Mouse (Mus musculus): ENCODE measurements at regions not wholly inside any gene's neighbourhood (a gene's known extent, or its start where the extent isn't known, plus 50 kb on each side); places are given as distances from the start of the nearest gene placed in this dataset.

GRCm38 (mm10) chr16:39230439-39230838, 338.0 kb downstream of the Igsf11 start:
- TF ChIP-seq KAT2A (IDR thresholded peaks at IDR 0.05; ENCODE audit: insufficient replicate concordance, low read length) (no peak), ZKSCAN1 (IDR thresholded peaks at IDR 0.05; ENCODE audit: borderline replicate concordance, low read depth, low read length) (no peak), NRF1 (IDR thresholded peaks at IDR 0.05; ENCODE audit: low read depth, low read length) (no peak), MAZ (IDR thresholded peaks at IDR 0.05; ENCODE audit: low read depth, low read length) (no peak), MAX (IDR thresholded peaks at IDR 0.05; ENCODE audit: low read length) (no peak), MYC (IDR thresholded peaks at IDR 0.05; ENCODE audit: low read depth, low read length) (no peak), IRF4 (IDR thresholded peaks at IDR 0.05; ENCODE audit: low read depth, low read length) (no peak), RCOR1 (conservative IDR thresholded peaks at IDR 0.05; ENCODE audit: low read depth, low read length) (no peak), CHD1 (IDR thresholded peaks at IDR 0.05; ENCODE audit: low read depth, low read length) (no peak), UBTF (IDR thresholded peaks at IDR 0.05; ENCODE audit: low read depth, low read length) (no peak), PAX5 (IDR thresholded peaks at IDR 0.05; ENCODE audit: low read length) (no peak), ELF1 (IDR thresholded peaks at IDR 0.05; ENCODE audit: low read depth, low read length) (no peak), MXI1 (IDR thresholded peaks at IDR 0.05; ENCODE audit: low read depth, low read length) (no peak), POLR2A (IDR thresholded peaks at IDR 0.05; ENCODE audit: low read depth, low read length) (no peak), SIN3A (IDR thresholded peaks at IDR 0.05; ENCODE audit: low read length) (no peak), RAD21 (IDR thresholded peaks at IDR 0.05; ENCODE audit: low read depth, low read length) (no peak), EP300 (IDR thresholded peaks at IDR 0.05; ENCODE audit: low read length) (no peak)
- Histone ChIP-seq H3K79me2 (replicated peaks; ENCODE audit: control insufficient read depth, extremely low read depth, insufficient read depth, poor library complexity, severe bottlenecking) (no peaks in the 10 kb centered on the region), H3K9ac (ENCODE audit: insufficient read depth, low read depth) (no peak overlapping the region), H3K27me3 (replicated peaks) (no peaks in the 10 kb centered on the region), H3K27ac (ENCODE audit: insufficient read depth, low read depth) (no peak overlapping the region), H3K9me3 (replicated peaks; ENCODE audit: low read length) (peaks cover 3% of the 10 kb centered on the region), H3K4me1 (ENCODE audit: control insufficient read depth in 1 of 2, insufficient read depth in 2 of 2) (no peaks in the 10 kb centered on the region), H3K4me2 (ENCODE audit: insufficient read depth, low read depth, poor library complexity, severe bottlenecking) (no peak overlapping the region), H3K4me3 (replicated peaks in 1 of 3; ENCODE audit: low read depth in 2 of 3, low read length in 2 of 3, poor library complexity in 1 of 3) (no peak overlapping the region), H3K36me3 (replicated peaks in 1 of 2; ENCODE audit: control insufficient read depth in 1 of 2, insufficient read depth in 1 of 2, low read length in 1 of 2) (no peaks in the 10 kb centered on the region)
- dilution Hi-C loops (cut with MboI; ENCODE audit: extremely low pct_ligation_motif_present, extremely low pct_unique_long_range_greater_than_20kb, low sequenced_read_pairs) (no loop called here), in situ Hi-C loops (cut with MboI; ENCODE audit: low pct_ligation_motif_present, low pct_unique_long_range_greater_than_20kb, low sequenced_read_pairs) (no loop called here)
- no peak for DNase-seq (ENCODE audit: extremely low read depth)

GRCm38 (mm10) chr16:39234290-39234689, 341.8 kb downstream of the Igsf11 start:
- Histone ChIP-seq H3K79me2 (replicated peaks; ENCODE audit: control insufficient read depth, extremely low read depth, insufficient read depth, poor library complexity, severe bottlenecking) (no peaks in the 10 kb centered on the region), H3K27ac (ENCODE audit: insufficient read depth, low read depth) (no peak overlapping the region), H3K9ac (ENCODE audit: insufficient read depth, low read depth) (no peak overlapping the region), H3K27me3 (replicated peaks) (no peaks in the 10 kb centered on the region), H3K4me3 (replicated peaks in 1 of 3; ENCODE audit: low read depth in 2 of 3, low read length in 2 of 3, poor library complexity in 1 of 3) (no peak overlapping the region), H3K4me1 (ENCODE audit: control insufficient read depth in 1 of 2, insufficient read depth in 2 of 2) (no peaks in the 10 kb centered on the region), H3K4me2 (ENCODE audit: insufficient read depth, low read depth, poor library complexity, severe bottlenecking) (no peak overlapping the region), H3K9me3 (replicated peaks; ENCODE audit: low read length) (peaks cover 6% of the 10 kb centered on the region), H3K36me3 (replicated peaks in 1 of 2; ENCODE audit: control insufficient read depth in 1 of 2, insufficient read depth in 1 of 2, low read length in 1 of 2) (no peaks in the 10 kb centered on the region)
- dilution Hi-C loops (cut with MboI; ENCODE audit: extremely low pct_ligation_motif_present, extremely low pct_unique_long_range_greater_than_20kb, low sequenced_read_pairs): no loop called here
- in situ Hi-C loops (cut with MboI; ENCODE audit: low pct_ligation_motif_present, low pct_unique_long_range_greater_than_20kb, low sequenced_read_pairs): no loop called here
- DNase-seq (ENCODE audit: extremely low read depth): no peak
- TF ChIP-seq PAX5 (IDR thresholded peaks at IDR 0.05; ENCODE audit: low read length): no peak
- no peak for TF ChIP-seq CHD1 (IDR thresholded peaks at IDR 0.05; ENCODE audit: low read depth, low read length)
- TF ChIP-seq MAFK (IDR thresholded peaks at IDR 0.05; ENCODE audit: insufficient replicate concordance, low read length): no peak
- no peak for TF ChIP-seq HCFC1 (IDR thresholded peaks at IDR 0.05; ENCODE audit: low read depth, low read length)
- TF ChIP-seq TCF12 (IDR thresholded peaks at IDR 0.05; ENCODE audit: low read depth, low read length): no peak
- TF ChIP-seq ZMIZ1 (IDR thresholded peaks at IDR 0.05; ENCODE audit: low read depth, low read length): no peak
- no peak for TF ChIP-seq BHLHE40 (IDR thresholded peaks at IDR 0.05; ENCODE audit: low read depth, low read length)
- TF ChIP-seq USF1 (IDR thresholded peaks at IDR 0.05; ENCODE audit: low read depth, low read length): no peak
- TF ChIP-seq RAD21 (IDR thresholded peaks at IDR 0.05; ENCODE audit: low read depth, low read length): no peak
- TF ChIP-seq TBP (conservative IDR thresholded peaks at IDR 0.05; ENCODE audit: low read depth, low read length): no peak
- TF ChIP-seq RCOR1 (conservative IDR thresholded peaks at IDR 0.05; ENCODE audit: low read depth, low read length): no peak
- TF ChIP-seq MAX (IDR thresholded peaks at IDR 0.05; ENCODE audit: low read length): no peak
